Comparison of ENCODE assay signal across 9 mouse cellular contexts in the genomic region with DNA sequence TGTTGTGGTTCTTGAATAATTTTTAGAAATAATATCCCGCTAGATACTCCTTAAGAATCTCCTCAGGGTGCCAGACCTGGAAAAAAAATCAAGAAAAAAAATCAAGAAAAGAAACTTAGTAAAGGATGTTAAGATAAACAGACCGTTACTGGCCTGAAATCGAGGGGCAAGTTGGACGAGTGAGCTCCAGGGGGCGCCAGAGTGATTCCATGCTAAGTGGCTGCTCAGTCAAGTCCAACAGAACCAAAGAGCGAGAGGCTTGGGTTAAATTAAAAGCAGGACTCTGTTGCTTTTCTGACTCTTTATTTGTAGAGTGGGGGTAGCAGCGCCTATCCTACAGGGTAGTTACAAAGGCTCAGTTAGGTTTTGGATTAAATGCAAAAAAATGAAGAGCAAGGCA. TPM values are rescaled to one million over a fixed set of nuclear protein-coding genes. Genes with fewer than 3 reads are reported as not detected.
DNase-seq lines count a peak whose midpoint lies in the region; ATAC-seq and TF ChIP-seq lines count a peak whose summit lies in the region.
"Had no signal": no experiment of that assay in that cellular context is flagged by ENCODE, and none has a peak within 500 bp of the region (broad histone marks: within the 10 kb centered on the region; RNA-seq: fewer than 3 reads in every experiment).

No protein-coding gene starts in this region.

- no peak overlapping the region for H3K4me2 ChIP-seq in hindbrain, embryonic 12.5 days (replicated peaks)
- H3K4me2 ChIP-seq in liver, embryonic 13.5 days = no peak overlapping the region

- peak; percentile 72 for TF ChIP-seq CTCF in cortical plate, adult 2 months (IDR thresholded peaks at IDR 0.05; ENCODE audit: extremely low read depth, insufficient read depth, low read length)

- peak; percentile 50 for DNase-seq in hindbrain, embryonic 10.5 days (ENCODE audit: low spot score)
- DNase-seq in ZHBTc4 (ENCODE audit: low read depth, low spot score) = peak; percentile 64
- DNase-seq in kidney, postnatal 10 days = peak; percentile 83
- peak; percentile 1 for DNase-seq in liver, embryonic 13.5 days
- peak; percentile 73 for DNase-seq in right cerebral cortex, postnatal 14 days

- H3K9ac ChIP-seq in hindbrain, embryonic 12.5 days = no peak overlapping the region
- no peak overlapping the region for H3K9ac ChIP-seq in liver, embryonic 13.5 days

- no peak overlapping the region for H3K27ac ChIP-seq in hindbrain, embryonic 10.5 days
- no peak overlapping the region for H3K27ac ChIP-seq in hindbrain, embryonic 12.5 days
- H3K27ac ChIP-seq in cortical plate, adult 2 months (ENCODE audit: insufficient read depth, low read length) = no peak overlapping the region
- no peak overlapping the region for H3K27ac ChIP-seq in liver, embryonic 13.5 days
- H3K27ac ChIP-seq: macrophage had no signal

- peaks cover 5% of the 10 kb centered on the region for H3K4me1 ChIP-seq in hindbrain, embryonic 10.5 days (replicated peaks)
- H3K4me1 ChIP-seq in hindbrain, embryonic 12.5 days = 0 out of 2 replicates have a peak, but pooled peaks cover 3% of the 10 kb centered on the region
- H3K4me1 ChIP-seq in cortical plate, adult 2 months (ENCODE audit: control insufficient read depth, insufficient read depth, low read length) = no peaks in the 10 kb centered on the region
- no peaks in the 10 kb centered on the region for H3K4me1 ChIP-seq in liver, embryonic 13.5 days (replicated peaks)

- TF ChIP-seq POLR2A in cortical plate, adult 2 months (IDR thresholded peaks at IDR 0.05; ENCODE audit: extremely low read depth, insufficient read depth, low read length) = no peak

- H3K36me3 ChIP-seq in hindbrain, embryonic 10.5 days = no peaks in the 10 kb centered on the region
- H3K36me3 ChIP-seq in hindbrain, embryonic 12.5 days = no peaks in the 10 kb centered on the region
- no peaks in the 10 kb centered on the region for H3K36me3 ChIP-seq in liver, embryonic 13.5 days

- no peak overlapping the region for H3K4me3 ChIP-seq in hindbrain, embryonic 10.5 days
- no peak overlapping the region for H3K4me3 ChIP-seq in hindbrain, embryonic 12.5 days
- H3K4me3 ChIP-seq in cortical plate, adult 2 months (ENCODE audit: insufficient read depth, low read length) = no peak overlapping the region
- H3K4me3 ChIP-seq in liver, embryonic 13.5 days (replicated peaks) = no peak overlapping the region

- ATAC-seq in hindbrain, embryonic 12.5 days (ENCODE audit: low FRiP score) = no peak
- ATAC-seq in liver, embryonic 13.5 days (ENCODE audit: low read depth) = no peak
- no peak for ATAC-seq in megakaryocyte, adult 5-6 weeks (ENCODE audit: poor library complexity, severe bottlenecking)

- 33% methylated on average over 7 of the region's 7 CpGs for WGBS in hindbrain, embryonic 10.5 days
- WGBS in hindbrain, embryonic 12.5 days = 31% methylated on average over 7 of the region's 7 CpGs
- 20% methylated on average over 7 of the region's 7 CpGs for WGBS in liver, embryonic 13.5 days (ENCODE audit: insufficient replicate concordance)

- H3K9me3 ChIP-seq in hindbrain, embryonic 10.5 days = no peaks in the 10 kb centered on the region
- no peaks in the 10 kb centered on the region for H3K9me3 ChIP-seq in hindbrain, embryonic 12.5 days (replicated peaks)
- no peaks in the 10 kb centered on the region for H3K9me3 ChIP-seq in liver, embryonic 13.5 days (replicated peaks)

- H3K27me3 ChIP-seq in hindbrain, embryonic 10.5 days (ENCODE audit: insufficient read depth, poor library complexity, severe bottlenecking) = no peaks in the 10 kb centered on the region
- peaks cover 4% of the 10 kb centered on the region; the same call in 1 of the 2 replicates for H3K27me3 ChIP-seq in hindbrain, embryonic 12.5 days
- no peaks in the 10 kb centered on the region for H3K27me3 ChIP-seq in liver, embryonic 13.5 days

RNA-seq across cellular contexts. Expression of a gene that starts 3.5 kb away (rescaled TPM):
- polyA plus RNA-seq in hindbrain, embryonic 10.5 days (2016; fragmentation: Nextera tagmentation; extraction: Ambion mirVana) = not detected in 2 replicates
- polyA plus RNA-seq in hindbrain, embryonic 12.5 days (2016; fragmentation: Nextera tagmentation; extraction: Ambion mirVana) = not detected in 2 replicates
- not detected in 2 replicates for polyA plus RNA-seq in cortical plate, adult 2 months (2012; rRNA removed)
- not detected in 2 replicates for polyA plus RNA-seq in liver, embryonic 13.5 days (2015; fragmentation: Nextera tagmentation; extraction: Ambion mirVana)
- total RNA-seq in megakaryocyte, adult 5-6 weeks (2015) = not detected in 2 replicates
- not detected in 2 replicates for total RNA-seq in megakaryocyte, adult 5-6 weeks (2017)
- polyA plus RNA-seq: macrophage had no signal

Comparison
In these comparisons a context has a peak if more than half of its experiments do, and no peak if none do; other contexts are left out.
1. DNase-seq: peak in every context shown above with its lines; median percentile 83 in kidney, postnatal 10 days; 73 in right cerebral cortex, postnatal 14 days; 64 in ZHBTc4; 50 in hindbrain, embryonic 10.5 days; 1 in liver, embryonic 13.5 days.